Mouse (Mus musculus): ENCODE measurements around the gene Cacna1c. TPM values are rescaled to one million over a fixed set of nuclear protein-coding genes. Genes with fewer than 3 reads are reported as not detected.

Cacna1c gene
- total RNA-seq, 1 experiment from 2014 or later, result 0.05 TPM

DNA sequence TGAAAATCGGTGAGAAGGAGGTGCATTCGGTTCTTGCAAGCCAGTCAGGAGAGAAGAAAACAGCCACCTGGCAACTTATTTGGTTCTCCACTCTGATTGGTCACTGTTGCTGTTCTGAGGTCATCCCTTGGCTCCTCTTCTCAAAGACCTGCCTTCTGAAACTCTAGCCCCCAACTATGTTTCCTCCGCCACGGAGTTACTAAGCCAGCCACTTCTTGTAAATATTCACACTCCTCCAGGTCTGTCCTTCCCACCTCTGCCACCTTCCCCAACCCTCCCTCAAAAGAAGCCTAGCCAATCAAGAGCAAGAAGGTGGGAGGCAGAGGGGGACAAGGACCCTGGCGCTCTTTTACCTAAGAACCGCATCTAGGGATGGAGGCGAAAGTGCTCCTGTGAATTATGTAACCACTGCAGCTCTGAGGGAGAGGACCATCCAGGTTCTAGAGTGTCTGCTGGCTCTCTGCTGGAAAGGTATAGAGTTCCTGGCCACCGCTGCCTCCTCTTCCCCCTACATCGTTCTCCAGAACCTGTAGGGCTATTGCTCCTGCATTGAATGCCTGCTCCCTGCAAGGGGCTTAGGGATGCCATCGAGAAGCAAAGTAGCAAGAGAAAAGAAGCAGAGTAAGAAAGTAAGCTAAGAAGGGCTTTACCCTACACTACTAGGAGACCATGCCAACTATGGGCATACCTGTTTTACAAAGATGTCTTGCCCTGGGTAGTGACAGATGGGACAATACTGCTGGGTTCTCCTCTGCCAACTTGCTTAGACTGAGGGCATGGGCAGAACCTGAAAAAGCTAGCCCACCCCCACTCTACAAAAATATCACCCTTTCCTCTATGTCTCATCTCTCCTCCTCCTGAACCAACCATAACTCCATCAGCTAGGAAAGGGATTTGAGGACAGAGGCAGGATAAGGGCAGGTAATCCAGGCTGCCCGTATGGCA lies 90.3 kb downstream of the Cacna1c start:
- ATAC-seq (replicated peaks; ENCODE audit: low read depth, poor library complexity, severe bottlenecking), result no peak

DNA sequence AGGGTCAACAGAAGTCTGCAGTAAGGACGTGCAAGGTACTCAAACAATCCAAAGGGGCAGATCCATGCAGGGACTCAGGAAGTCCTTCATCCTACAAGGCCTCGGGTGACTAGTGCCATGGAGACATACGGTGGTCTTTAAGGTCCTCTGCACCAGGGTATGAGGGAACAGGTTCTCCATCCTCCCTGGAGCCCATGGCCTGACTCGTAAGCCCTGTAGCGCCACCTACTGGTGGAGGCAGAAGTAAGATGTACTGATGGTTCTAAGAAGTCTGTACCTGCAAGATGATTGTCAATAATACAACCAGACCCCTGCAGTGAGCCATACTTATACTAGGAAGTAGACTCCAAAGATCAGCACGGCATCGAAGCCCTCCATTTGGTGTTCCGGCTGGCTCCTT lies 92.0 kb downstream of the Cacna1c start:
- peak; percentile 56 for ATAC-seq (replicated peaks; ENCODE audit: low read depth, poor library complexity, severe bottlenecking)

DNA sequence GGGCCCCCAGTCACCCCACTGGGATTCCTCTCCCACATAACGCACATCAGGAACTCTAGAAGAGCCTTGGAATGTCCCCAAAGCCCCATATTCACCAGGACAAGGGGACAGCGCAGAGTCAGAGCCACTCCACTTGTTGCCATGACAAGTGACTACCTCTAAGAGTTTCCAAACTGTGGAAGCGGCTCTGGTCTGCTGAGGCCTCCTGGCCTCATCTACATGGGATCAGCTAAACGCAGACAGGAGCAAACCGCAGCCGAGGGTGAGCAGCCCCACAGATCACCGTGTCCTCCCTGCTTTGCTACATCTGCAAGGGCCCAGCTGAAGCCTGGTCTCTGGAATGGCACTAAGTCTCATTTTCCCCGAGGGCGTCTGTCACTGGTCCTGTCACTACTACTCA lies 93.3 kb downstream of the Cacna1c start:
- ATAC-seq (replicated peaks; ENCODE audit: low read depth, poor library complexity, severe bottlenecking), result no peak

DNA sequence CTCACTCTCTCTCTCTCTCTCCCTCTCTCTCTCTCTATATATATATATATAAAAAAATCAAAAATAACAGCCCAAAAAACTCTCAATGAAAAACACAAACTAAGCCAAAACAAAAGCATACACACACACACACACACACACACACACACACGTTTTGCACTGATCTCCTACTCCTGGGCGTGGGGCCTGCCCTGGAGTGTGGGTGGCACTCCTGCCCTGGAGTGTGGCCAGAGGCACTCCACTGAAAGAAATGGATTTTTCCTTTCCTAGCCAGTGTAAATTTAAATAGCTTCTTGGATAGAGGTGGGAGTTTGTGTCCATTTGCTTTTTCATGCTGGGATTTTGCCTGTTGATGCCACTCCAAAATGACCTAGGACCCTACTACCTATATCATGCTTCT lies 96.9 kb downstream of the Cacna1c start:
- no peak for ATAC-seq (replicated peaks; ENCODE audit: low read depth, poor library complexity, severe bottlenecking)

DNA sequence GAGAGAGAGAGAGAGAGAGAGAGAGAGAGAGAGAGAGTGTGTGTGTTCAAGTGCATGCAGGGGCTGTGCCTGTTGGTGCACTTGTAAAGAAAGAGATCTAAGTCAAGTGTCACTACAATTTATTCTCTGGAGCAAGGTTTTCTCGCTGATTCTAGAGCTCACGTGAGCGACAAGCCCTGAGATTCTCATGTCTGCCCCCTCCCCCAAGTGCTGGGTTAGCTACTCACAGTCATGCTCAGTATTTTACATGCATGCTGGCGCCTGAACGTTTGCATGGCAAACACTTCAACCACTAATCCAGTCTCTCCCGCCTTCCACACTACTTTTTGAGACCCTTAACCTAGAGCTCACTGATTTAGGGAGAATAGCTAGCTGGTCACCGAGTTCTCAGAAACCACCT lies 99.7 kb downstream of the Cacna1c start:
- no peak for ATAC-seq (replicated peaks; ENCODE audit: low read depth, poor library complexity, severe bottlenecking)

DNA sequence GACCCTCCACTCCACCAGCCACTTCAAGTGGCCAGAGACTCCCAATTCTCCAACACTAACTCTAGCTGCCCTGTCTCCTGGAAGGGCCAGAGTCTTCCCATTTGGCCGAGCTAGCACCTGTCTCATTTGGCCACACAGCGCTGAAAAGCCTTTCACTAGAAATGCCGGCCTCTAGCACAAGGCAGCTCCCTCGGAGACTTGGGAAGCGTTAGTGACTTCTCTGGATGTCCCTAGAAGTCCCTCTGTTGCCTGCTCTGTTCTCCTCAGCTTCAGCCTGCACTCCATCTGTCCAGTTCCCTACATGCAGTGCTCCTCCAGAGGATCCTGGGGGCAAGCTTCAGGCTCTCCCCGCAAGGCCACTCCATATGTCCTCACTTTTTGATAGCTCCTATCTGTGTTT lies 101.1 kb downstream of the Cacna1c start:
- no peak for ATAC-seq (replicated peaks; ENCODE audit: low read depth, poor library complexity, severe bottlenecking)

DNA sequence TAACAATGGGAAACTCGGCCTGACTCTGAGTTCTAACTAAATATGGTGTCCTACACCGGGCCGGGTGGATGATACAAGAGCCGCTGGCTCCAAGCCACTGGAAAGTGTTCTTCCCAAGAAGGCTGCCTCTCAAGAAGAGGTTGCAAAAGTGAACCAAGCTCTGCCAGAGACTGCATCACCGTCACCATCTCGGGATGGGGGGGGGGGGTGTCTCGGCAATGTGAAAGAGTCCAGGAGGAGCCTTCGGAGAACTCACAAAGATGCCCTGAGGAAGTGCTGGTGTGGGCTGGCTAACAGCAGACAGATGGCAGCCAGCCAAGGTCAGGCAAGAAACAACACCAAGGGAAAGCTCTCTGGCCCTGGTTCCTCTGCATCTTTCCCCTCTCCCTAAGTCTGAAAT lies 107.0 kb downstream of the Cacna1c start:
- ATAC-seq (replicated peaks; ENCODE audit: low read depth, poor library complexity, severe bottlenecking), result no peak

DNA sequence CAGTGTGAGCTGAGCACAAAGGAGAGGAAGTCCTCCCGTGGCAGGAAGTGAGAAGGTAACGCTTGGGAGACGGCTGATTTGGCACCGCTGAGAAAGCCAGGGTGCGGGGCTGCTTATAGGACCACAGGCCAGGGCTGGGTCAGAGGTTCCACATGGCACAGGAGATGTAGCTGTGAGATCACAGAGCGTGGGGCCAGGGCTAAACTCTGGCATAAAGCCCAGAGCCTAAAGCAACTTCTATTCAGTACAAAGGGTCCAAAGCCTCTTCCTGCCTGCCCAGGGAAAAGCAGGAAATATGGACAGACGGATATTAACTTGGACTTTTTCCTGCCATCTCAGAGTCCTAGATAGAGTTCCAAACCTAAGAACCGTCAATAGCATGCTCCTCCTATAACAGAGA lies 107.8 kb downstream of the Cacna1c start:
- ATAC-seq (replicated peaks; ENCODE audit: low read depth, poor library complexity, severe bottlenecking), result no peak

DNA sequence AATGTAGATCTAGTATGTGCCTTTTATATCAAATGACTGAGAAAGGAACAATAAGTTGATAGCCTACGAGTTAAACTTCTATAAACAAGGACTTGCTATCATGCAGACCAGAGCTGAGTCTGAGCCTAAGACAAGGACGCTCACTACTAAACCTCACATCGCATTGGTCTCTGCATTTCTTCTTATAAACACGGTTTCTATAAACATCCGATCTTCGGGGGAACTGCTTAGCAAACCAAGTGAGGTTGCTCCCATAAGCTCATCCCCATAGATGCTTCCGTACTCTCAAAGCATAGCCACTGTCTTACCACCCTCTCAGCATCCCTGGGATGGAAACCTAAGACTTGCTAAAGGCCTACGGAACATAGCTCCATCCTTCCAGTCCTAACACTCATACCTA lies 108.3 kb downstream of the Cacna1c start:
- ATAC-seq (replicated peaks; ENCODE audit: low read depth, poor library complexity, severe bottlenecking), result no peak

DNA sequence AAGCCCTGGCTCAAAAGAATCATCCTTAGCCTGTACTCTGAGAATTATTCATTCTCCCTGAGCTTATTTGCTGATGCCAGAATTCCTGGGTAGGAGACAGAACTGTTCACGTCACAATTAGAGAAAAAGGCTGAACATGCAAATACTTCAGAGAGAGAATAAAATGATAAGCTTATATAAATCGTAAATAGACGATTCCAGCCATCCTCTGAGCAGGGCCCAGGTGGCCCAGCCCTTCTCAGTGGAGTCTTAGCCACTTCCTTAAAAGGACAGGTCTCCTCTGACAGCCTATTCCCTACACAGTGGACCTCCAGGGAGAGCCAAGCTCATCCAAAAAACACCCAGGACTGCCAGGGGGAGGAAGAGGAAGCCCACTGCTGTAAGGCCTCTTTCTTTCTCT lies 110.4 kb downstream of the Cacna1c start:
- ATAC-seq (replicated peaks; ENCODE audit: low read depth, poor library complexity, severe bottlenecking), result no peak

DNA sequence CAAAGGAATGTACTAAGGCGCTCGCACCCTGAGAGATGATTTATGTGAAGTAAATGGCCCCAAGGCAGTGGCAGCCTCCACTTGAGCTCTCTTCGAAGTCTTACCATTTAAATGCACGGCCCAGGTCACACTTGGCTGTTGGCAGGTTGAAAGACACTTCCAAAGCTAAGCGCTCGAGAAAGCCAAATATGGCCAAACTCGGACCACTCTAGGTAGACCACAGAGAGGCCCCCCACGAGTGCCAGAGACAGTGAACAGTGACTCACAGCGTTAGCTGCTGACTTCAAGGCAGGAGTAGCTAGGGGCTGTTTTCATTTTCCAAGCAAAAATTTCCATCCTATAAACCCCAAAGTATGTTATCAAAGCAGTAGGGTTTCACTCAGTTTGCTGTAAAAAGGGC lies 111.7 kb downstream of the Cacna1c start:
- no peak for ATAC-seq (replicated peaks; ENCODE audit: low read depth, poor library complexity, severe bottlenecking)

DNA sequence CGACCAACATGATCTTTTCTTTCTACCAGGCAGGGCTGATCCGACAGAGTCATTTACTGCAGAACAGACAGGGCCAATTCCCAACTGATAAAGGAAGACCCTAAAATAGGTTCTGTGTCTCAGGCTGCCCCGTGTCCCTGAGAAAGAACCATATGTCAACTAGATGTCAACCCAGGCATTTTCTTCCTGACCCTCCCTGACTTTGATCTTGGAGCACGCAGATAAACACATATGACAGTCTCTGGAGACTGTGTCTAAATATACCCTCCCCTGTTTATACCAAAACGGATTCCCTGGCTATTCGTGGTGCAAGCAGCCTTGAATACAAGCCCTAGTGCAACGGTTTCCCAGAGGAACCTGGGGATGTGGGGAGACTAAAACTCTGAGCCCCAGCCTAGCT lies 112.7 kb downstream of the Cacna1c start:
- no peak for ATAC-seq (replicated peaks; ENCODE audit: low read depth, poor library complexity, severe bottlenecking)

DNA sequence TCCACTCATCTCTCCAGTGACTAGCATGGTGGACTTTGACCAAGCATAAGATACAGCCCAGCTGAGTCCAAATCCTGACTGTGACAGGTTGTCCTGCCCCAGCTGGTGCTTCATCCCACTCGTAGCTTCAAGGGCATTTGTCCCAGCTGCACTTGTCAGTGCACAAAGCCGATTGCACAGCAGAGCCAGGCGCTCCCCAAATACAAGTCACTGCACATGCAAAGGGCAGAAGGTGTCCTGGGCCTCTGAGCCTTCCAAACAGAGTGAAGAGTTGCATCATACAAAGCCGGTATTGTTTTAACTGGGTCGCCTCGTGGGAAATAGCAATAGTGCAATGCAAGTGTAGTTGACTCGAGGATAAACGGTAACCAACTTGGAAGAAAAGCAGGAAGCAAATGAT lies 113.6 kb downstream of the Cacna1c start:
- no peak for ATAC-seq (replicated peaks; ENCODE audit: low read depth, poor library complexity, severe bottlenecking)

DNA sequence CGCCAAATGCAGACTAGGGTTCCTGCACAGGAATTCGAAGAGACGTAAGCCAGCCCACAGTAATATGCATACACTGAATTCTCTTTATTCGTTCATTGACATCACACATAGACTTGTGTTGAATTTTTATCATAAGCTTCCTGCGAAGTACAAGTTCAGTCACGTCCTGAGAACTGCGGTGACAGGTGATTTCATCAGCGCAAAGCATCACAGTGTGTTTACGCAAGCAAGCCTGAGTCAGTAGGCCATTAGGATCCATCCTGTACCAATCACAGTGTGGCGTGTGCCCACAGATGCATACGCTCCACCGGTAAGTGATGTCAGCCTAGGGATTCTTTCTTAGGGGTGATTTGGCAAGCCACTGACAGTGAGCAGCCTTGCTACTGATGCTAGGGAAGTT lies 114.6 kb downstream of the Cacna1c start:
- ATAC-seq (replicated peaks; ENCODE audit: low read depth, poor library complexity, severe bottlenecking), result no peak

DNA sequence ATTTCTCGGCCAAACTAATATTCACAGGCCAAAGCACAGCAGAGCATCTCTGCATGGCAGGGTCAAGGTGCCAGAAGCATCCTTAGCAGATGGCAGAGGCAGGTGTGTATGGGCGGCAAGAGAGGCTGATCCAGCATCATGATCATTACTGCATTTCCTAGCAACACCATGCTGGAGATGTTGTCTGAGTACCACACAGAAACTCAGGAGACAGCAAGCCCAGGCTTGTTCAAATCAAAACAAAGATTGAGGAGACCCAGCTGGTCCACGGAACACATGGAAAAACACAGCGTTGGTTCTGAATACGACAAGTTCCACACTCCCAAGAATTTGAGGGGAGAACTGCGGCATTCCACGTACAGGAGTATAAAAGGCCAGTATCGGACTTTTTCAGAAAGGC lies 116.6 kb downstream of the Cacna1c start:
- no peak for ATAC-seq (replicated peaks; ENCODE audit: low read depth, poor library complexity, severe bottlenecking)

DNA sequence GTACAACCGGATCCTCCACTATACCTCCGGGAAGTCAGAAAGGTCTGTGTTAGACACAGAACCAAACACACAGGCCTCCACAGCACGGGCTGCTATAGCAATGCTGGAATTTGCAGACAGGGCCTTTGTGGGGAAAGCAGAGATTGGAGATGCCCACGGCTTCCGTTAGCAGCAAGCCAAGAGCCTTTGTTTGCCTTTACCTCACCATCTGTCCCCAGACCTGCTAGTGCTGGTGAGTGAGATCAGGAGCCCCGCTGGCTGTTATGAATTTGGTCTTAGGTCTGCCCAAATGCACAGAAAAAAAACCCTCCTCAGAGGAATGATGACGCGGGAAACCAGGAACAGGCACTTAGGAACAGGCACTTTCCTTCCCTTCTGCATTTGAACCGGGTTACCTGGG lies 117.3 kb downstream of the Cacna1c start:
- no peak for ATAC-seq (replicated peaks; ENCODE audit: low read depth, poor library complexity, severe bottlenecking)

DNA sequence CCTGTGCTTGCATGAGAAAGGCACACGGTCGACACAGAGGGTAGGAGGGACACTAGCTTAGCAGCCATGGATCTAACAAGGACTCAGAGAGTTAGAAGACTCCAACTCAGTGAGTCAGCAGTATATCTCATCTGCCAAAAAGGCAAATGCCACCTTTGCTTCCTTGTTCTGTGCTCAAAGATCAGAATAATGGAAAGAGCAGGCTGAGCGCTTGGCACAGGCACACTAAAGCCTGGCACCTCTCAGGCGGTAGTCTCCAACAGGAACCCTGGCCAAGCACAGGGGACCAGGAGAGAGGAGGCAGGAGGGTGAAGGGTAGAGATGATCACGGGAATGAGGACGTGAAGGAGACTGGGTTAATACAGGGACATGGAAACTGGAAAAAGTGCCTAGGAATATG lies 119.0 kb downstream of the Cacna1c start:
- no peak for ATAC-seq (replicated peaks; ENCODE audit: low read depth, poor library complexity, severe bottlenecking)

DNA sequence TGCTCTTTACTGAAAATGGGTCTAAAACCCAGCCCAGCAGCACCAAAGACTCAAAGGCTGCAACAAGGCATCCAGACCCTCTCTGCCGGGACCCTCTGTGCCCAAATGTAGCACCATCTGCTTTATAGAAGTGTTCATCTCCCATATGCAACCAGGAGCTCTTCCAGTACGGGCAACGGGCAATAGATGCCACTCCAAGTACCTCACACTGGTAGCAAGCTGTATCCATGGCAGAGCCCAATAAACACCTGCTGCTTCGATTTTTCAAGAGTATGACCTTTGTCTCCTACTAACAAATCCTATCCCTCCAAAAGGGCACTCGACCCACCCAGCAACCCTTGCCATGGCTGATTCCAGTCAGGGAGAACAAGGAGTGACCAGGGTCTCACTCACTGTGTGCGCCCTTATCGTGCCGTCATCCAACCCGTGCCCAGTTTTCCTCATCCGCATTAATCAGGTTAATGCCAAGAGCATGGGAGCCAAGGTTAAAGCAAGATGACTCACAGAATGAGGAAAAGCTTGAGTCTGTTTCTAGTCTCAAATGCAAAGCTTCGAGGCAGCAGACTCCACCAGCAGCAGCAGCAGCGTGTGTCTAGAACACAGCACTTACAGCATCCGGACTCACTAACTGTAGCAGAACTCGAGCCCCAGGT lies 122.7 kb downstream of the Cacna1c start:
- no peak for ATAC-seq (replicated peaks; ENCODE audit: low read depth, poor library complexity, severe bottlenecking)

DNA sequence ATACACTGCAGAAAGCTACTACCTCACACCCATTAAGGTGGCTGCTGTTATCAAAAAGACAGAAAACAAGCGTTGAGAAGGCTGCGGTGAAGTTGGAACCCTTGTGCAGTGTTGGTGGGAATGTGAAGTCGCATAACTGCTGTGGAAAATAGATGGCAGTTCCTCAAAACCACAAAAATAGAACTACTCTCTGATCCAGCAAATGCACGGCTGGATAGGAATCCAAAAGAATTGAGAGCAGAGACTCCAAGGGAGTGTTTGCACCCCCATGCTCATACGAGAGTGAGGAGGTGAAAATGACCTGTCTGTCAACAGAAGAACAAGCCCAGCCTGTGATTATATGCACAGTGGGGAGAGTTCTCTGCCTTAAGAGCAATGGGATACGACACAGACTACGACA lies 123.4 kb downstream of the Cacna1c start:
- ATAC-seq (replicated peaks; ENCODE audit: low read depth, poor library complexity, severe bottlenecking), result no peak

DNA sequence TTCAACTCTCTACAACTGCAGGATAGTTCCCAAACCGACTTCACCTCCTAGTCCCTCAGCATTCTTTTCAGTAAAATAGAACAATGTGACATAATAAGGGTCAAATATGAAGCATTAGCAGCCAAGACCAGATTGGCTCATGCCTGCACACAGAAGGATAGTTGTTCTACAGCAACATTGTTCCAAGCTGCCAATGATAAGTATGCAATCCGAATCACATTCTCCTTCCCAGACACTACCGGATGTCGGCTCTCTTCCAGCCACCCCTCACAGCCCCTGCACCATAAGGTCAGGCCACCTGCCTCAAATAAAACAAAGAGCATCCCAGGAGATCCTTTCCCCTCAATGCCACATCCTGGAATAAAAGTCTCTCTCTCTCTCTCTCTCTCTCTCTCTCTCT lies 125.4 kb downstream of the Cacna1c start:
- no peak for ATAC-seq (replicated peaks; ENCODE audit: low read depth, poor library complexity, severe bottlenecking)

DNA sequence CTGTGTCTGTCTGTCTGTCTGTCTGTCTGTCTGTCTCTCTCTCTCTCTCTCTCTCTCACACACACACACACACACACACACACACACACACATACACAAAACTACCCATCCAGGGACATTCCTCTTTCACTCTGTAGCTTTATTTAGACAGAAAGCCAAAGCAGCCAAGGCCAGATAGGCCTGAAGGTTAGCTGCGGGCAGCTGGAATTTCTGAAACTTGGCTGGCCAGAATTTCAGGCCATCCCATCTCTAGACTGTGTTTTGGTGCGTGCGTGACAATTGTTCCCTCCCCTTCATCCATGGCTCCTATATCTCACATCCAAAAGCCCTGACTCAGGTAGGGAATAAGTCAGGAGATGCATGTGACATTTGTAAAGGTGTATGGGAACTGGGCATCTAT lies 125.9 kb downstream of the Cacna1c start:
- ATAC-seq (replicated peaks; ENCODE audit: low read depth, poor library complexity, severe bottlenecking), result no peak

DNA sequence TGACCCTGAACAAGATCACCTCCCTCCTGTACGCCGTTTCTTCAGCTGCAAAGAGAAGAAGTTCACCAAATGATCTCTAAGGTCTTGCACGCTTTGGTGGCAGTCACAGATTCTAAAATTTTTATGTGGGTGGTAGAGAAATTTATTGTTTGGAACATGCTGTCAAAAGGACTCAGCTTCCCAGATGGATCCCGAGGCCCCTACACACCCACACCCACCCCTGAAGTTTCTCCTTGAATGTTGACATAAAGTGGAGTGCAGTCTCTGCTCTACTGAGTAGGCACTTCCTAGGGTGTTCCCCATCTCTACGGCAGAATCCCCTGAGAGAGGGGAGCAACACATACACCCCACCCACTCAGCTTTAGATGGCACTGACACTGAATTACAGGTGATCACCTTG lies 127.1 kb downstream of the Cacna1c start:
- ATAC-seq (replicated peaks; ENCODE audit: low read depth, poor library complexity, severe bottlenecking), result no peak
